Mouse (Mus musculus) heart, embryonic 14.5 days (tissue): ENCODE measurements around the gene Soat2. TPM values are rescaled to one million over a fixed set of nuclear protein-coding genes. Genes with fewer than 3 reads are reported as not detected.

Experiments
- ATAC-seq: fragments of 200-750 bp; cut with Nextera tagmentation; 2 replicates; pipeline ENCODE4 v1.8.0; 2017; ENCODE audit warnings: low read depth, moderate TSS enrichment; ENCODE audit not compliant: insufficient number of reproducible peaks, insufficient read depth, low FRiP score
- H3K27ac ChIP-seq, 2 experiments: fragments of 200-500 bp in 1 of 2; fragments of 300-500 bp in 1 of 2; sonication (generic) in 1 of 2; replicated peaks in 1 of 2; 2 replicates each; pipeline ENCODE4 v1.5.1; 2012 to 2014; ENCODE audit warnings: low read depth in 2 of 2, low read length in 2 of 2, control low read depth in 1 of 2, mild to moderate bottlenecking in 1 of 2, mixed read lengths in 1 of 2; ENCODE audit not compliant: control insufficient read depth in 1 of 2, insufficient read depth in 1 of 2
- H3K27me3 ChIP-seq: fragments of 300-500 bp; sonication (generic); 2 replicates; pipeline ENCODE4 v1.6.1; 2014; ENCODE audit warnings: mild to moderate bottlenecking, low read length, control low read depth; ENCODE audit not compliant: control insufficient read depth, insufficient read depth
- H3K36me3 ChIP-seq: fragments of 300-500 bp; sonication (generic); 2 replicates; pipeline ENCODE4 v1.6.1; 2014; ENCODE audit warnings: mild to moderate bottlenecking, control low read depth, low read length, mixed read lengths; ENCODE audit not compliant: control insufficient read depth, insufficient read depth
- H3K4me1 ChIP-seq, 2 experiments: fragments of 200-500 bp in 1 of 2; fragments of 300-500 bp in 1 of 2; sonication (generic) in 1 of 2; 2 replicates each; pipeline ENCODE4 v1.6.1; 2012 to 2014; ENCODE audit warnings: low read length in 2 of 2, control low read depth in 1 of 2, mixed read lengths in 1 of 2; ENCODE audit not compliant: control insufficient read depth in 2 of 2, insufficient read depth in 2 of 2
- H3K4me2 ChIP-seq: fragments of 300-500 bp; sonication (generic); 2 replicates; pipeline ENCODE4 v1.6.1; 2014; ENCODE audit warnings: mild to moderate bottlenecking, low read length
- H3K4me3 ChIP-seq, 2 experiments: fragments of 200-500 bp in 1 of 2; fragments of 300-500 bp in 1 of 2; sonication (generic) in 1 of 2; 2 replicates each; pipeline ENCODE4 v1.5.1; 2012 to 2014; ENCODE audit warnings: low read length in 2 of 2, mild to moderate bottlenecking in 2 of 2, control low read depth in 1 of 2, low read depth in 1 of 2, moderate library complexity in 1 of 2; ENCODE audit not compliant: control insufficient read depth in 1 of 2, insufficient read depth in 1 of 2
- H3K9ac ChIP-seq: fragments of 300-500 bp; sonication (generic); 2 replicates; pipeline ENCODE4 v1.6.1; 2014; ENCODE audit warnings: mild to moderate bottlenecking, low read length
- H3K9me3 ChIP-seq: fragments of 300-500 bp; sonication (generic); 2 replicates; pipeline ENCODE4 v1.6.1; 2016; ENCODE audit warnings: low read length, control low read depth; ENCODE audit not compliant: control insufficient read depth
- WGBS: fragments of 180-500 bp; shearing (Covaris S2); extraction: QIAGEN DNeasy Blood & Tissue Kit; methylation state at CpG from one replicate; pipeline ENCODE4 v1.1.7; 2014; 5-methylcytosine and 5-hydroxymethylcytosine counted together
- polyA plus RNA-seq: library from polyadenylated mRNA; unstranded; fragments of >200 nt; fragmentation: Nextera tagmentation; extraction: Ambion mirVana; gene quantifications from 2 replicates; pipeline ENCODE4 v1.2.1, GENCODE M21; 2014

Gene Soat2
- polyA plus RNA-seq, 1 experiment from 2014 or later, result 0.32 TPM

- H3K4me1 ChIP-seq, result peaks cover 0 to 2% of the 10 kb centered on the region in 2 experiments; a peak in 1 of 4 replicates
- WGBS, result 76% methylated on average over 4 of the region's 4 CpGs
- no peak overlapping the region for H3K4me3 ChIP-seq
- H3K36me3 ChIP-seq, result no peaks in the 10 kb centered on the region
- no peaks in the 10 kb centered on the region for H3K9me3 ChIP-seq
- no peak overlapping the region for H3K27ac ChIP-seq
- H3K4me2 ChIP-seq, result no peak overlapping the region
- no peak overlapping the region for H3K9ac ChIP-seq
- no peaks in the 10 kb centered on the region for H3K27me3 ChIP-seq
- ATAC-seq, result no peak
These were observed 44.1 kb downstream of the Soat2 start for GRCm38 (mm10) chr15:102194439-102194838.

GRCm38 (mm10) chr15:102195373-102195772 is 45.0 kb downstream of the Soat2 start:
- ATAC-seq, result no peak
- no peak overlapping the region for H3K4me2 ChIP-seq

GRCm38 (mm10) chr15:102198841-102199240 is 48.5 kb downstream of the Soat2 start:
- peaks cover 0 to 9% of the 10 kb centered on the region in 2 experiments; a peak in 2 of 4 replicates for H3K4me1 ChIP-seq
- no peak overlapping the region for H3K4me2 ChIP-seq
- no peak overlapping the region for H3K9ac ChIP-seq
- H3K9me3 ChIP-seq, result no peaks in the 10 kb centered on the region
- ATAC-seq, result no peak
- no peak overlapping the region for H3K4me3 ChIP-seq
- WGBS, result 88% methylated on average over 4 of the region's 4 CpGs
- H3K27me3 ChIP-seq, result no peaks in the 10 kb centered on the region
- peaks cover 3% of the 10 kb centered on the region; the same call in 1 of the 2 replicates for H3K36me3 ChIP-seq
- H3K27ac ChIP-seq, result no peak overlapping the region

More at GRCm38 (mm10) chr15:102195373-102195772, 45.0 kb downstream of the Soat2 start:
- WGBS, result 74% methylated on average over 4 of the region's 4 CpGs
- no peaks in the 10 kb centered on the region for H3K27me3 ChIP-seq
- no peak overlapping the region for H3K27ac ChIP-seq
- H3K9ac ChIP-seq, result no peak overlapping the region
- no peak overlapping the region for H3K4me3 ChIP-seq
- H3K4me1 ChIP-seq, result peaks cover 0 to 2% of the 10 kb centered on the region in 2 experiments; a peak in 1 of 4 replicates
- no peaks in the 10 kb centered on the region; the same call in 1 of the 2 replicates for H3K36me3 ChIP-seq
- H3K9me3 ChIP-seq, result no peaks in the 10 kb centered on the region

GRCm38 (mm10) chr15:102202971-102203834 is 52.9 kb downstream of the Soat2 start, which contains the start of gene Zfp740:
Zfp740 (plus strand) TSS chr15:102203249.
- ATAC-seq, result peak; percentile 96
- H3K4me2 ChIP-seq, result peak within 1 kb of the TSS; percentile 67
- peak within 1 kb of the TSS; percentile 91 for H3K9ac ChIP-seq
- H3K4me3 ChIP-seq, result peak within 1 kb of the TSS; percentile 89 to 95
- H3K9me3 ChIP-seq, result no peaks in the 10 kb centered on the region
- under 1% methylated on average over 40 of the region's 68 CpGs for WGBS
- peaks cover 11 to 30% of the 10 kb centered on the region in 2 experiments for H3K4me1 ChIP-seq
- peak within 1 kb of the TSS; percentile 95 to 99 for H3K27ac ChIP-seq
- no peaks in the 10 kb centered on the region for H3K27me3 ChIP-seq
- peaks cover 40% of the 10 kb centered on the region for H3K36me3 ChIP-seq

- H3K9ac ChIP-seq, result peak overlapping the region; percentile 91
- WGBS, result under 1% methylated on average over 36 of the region's 72 CpGs
- ATAC-seq, result peak; percentile 16
- peak overlapping the region; percentile 89 to 95 for H3K4me3 ChIP-seq
- H3K36me3 ChIP-seq, result peaks cover 47% of the 10 kb centered on the region
- H3K9me3 ChIP-seq, result no peaks in the 10 kb centered on the region
- no peaks in the 10 kb centered on the region for H3K27me3 ChIP-seq
- peak overlapping the region; percentile 95 to 99 for H3K27ac ChIP-seq
- H3K4me2 ChIP-seq, result peak overlapping the region; percentile 67
- H3K4me1 ChIP-seq, result peaks cover 11 to 30% of the 10 kb centered on the region in 2 experiments
These were observed 53.6 kb downstream of the Soat2 start for GRCm38 (mm10) chr15:102203835-102204381.

- H3K4me2 ChIP-seq, result peak within 1 kb of the TSS; percentile 67
- H3K36me3 ChIP-seq, result peaks cover 56% of the 10 kb centered on the region
- peak within 1 kb of the TSS; percentile 95 to 99 for H3K27ac ChIP-seq
- peak within 1 kb of the TSS; percentile 89 to 95 for H3K4me3 ChIP-seq
- no peaks in the 10 kb centered on the region for H3K9me3 ChIP-seq
- peak within 1 kb of the TSS; percentile 91 for H3K9ac ChIP-seq
- no peaks in the 10 kb centered on the region for H3K27me3 ChIP-seq
- H3K4me1 ChIP-seq, result peaks cover 11 to 30% of the 10 kb centered on the region in 2 experiments
- ATAC-seq, result no peak
- 63% methylated on average over 19 of the region's 19 CpGs for WGBS
These were observed 54.6 kb downstream of the Soat2 start, which contains the start of gene Csad for GRCm38 (mm10) chr15:102204674-102205505. Csad (minus strand) TSS chr15:102204724.

- Histone ChIP-seq H3K4me1 (peaks cover 11 to 30% of the 10 kb centered on the region in 2 experiments), H3K4me3 (no peak overlapping the region), H3K4me2 (peak overlapping the region; percentile 67), H3K36me3 (peaks cover 62% of the 10 kb centered on the region), H3K9me3 (no peaks in the 10 kb centered on the region), H3K27me3 (no peaks in the 10 kb centered on the region), H3K9ac (peak overlapping the region; percentile 91), H3K27ac (0 out of 4 replicates have a peak overlapping the region, but pooled peaks of 1 of the 2 experiments have one; percentile 30)
- 32% methylated on average over 8 of the region's 8 CpGs for WGBS
- ATAC-seq, result no peak
These were observed 55.5 kb downstream of the Soat2 start for GRCm38 (mm10) chr15:102205779-102206178.
